Mouse (Mus musculus) megakaryocyte, adult 5-6 weeks (primary cell): ENCODE results near the gene Syvn1. TPM values are rescaled to one million over a fixed set of nuclear protein-coding genes. Genes with fewer than 3 reads are reported as not detected.
"Not testable (repeated sequence)": the region's sequence is repeated elsewhere in the genome, so short reads cannot be mapped to it uniquely, and the experiment has no call there.

Experiments used
- ATAC-seq: 2 replicates; pipeline ENCODE4 v1.8.0; 2016; ENCODE audit warnings: mild to moderate bottlenecking, inconsistent platforms; ENCODE audit not compliant: poor library complexity, severe bottlenecking
- total RNA-seq, 2 experiments: library from RNA; stranded (forward) in 1 of 2; stranded (reverse) in 1 of 2; fragments of 153-499, 151-499 nt in 1 of 2; fragments of 221-1000, 200-1000 nt in 1 of 2; gene quantifications; 2 replicates each; pipeline versions ENCODE4 v1.2.3 to v1.2.4; 2015 to 2017

Gene Syvn1
- total RNA-seq, 2 experiments from 2014 or later: 6.3 to 17.8 TPM

GRCm38 (mm10) chr19:6038326-6038725 lies 8.1 kb upstream of the Syvn1 start:
- no peak for ATAC-seq

- ATAC-seq: no peak
Measured at GRCm38 (mm10) chr19:6040002-6040401, 6.4 kb upstream of the Syvn1 start.

- no peak for ATAC-seq
Measured at GRCm38 (mm10) chr19:6042293-6042692, 4.1 kb upstream of the Syvn1 start.

- not testable (repeated sequence) for ATAC-seq
Measured at GRCm38 (mm10) chr19:6044102-6044501, 2.3 kb upstream of the Syvn1 start.

GRCm38 (mm10) chr19:6045366-6046293 lies 746 bp upstream of the Syvn1 start:
- ATAC-seq: peak; percentile 17

- no peak for ATAC-seq
Measured at GRCm38 (mm10) chr19:6047154-6047898, 950 bp downstream of the Syvn1 start.

GRCm38 (mm10) chr19:6047899-6048166 lies 1.5 kb downstream of the Syvn1 start:
- no peak for ATAC-seq

- no peak for ATAC-seq
Measured at GRCm38 (mm10) chr19:6048681-6049410, 2.5 kb downstream of the Syvn1 start.

GRCm38 (mm10) chr19:6052516-6052915 lies 6.1 kb downstream of the Syvn1 start:
- no peak for ATAC-seq

GRCm38 (mm10) chr19:6054296-6054695 lies 7.9 kb downstream of the Syvn1 start:
- ATAC-seq: no peak

GRCm38 (mm10) chr19:6056696-6057095 lies 10.3 kb downstream of the Syvn1 start:
- no peak for ATAC-seq

- peak; percentile 86 for ATAC-seq
Measured at GRCm38 (mm10) chr19:6057313-6058096, 11.1 kb downstream of the Syvn1 start, which contains the start of the genes Mrpl49 and Fau. Gene Mrpl49, minus strand, starts transcription at chr19:6057785. Gene Fau, plus strand, starts transcription at chr19:6057844.

- ATAC-seq: no peak
Measured at GRCm38 (mm10) chr19:6058513-6058912, 12.1 kb downstream of the Syvn1 start.

- ATAC-seq: no peak
Measured at GRCm38 (mm10) chr19:6058966-6059365, 12.6 kb downstream of the Syvn1 start.

- peak; percentile 79 for ATAC-seq
Measured at GRCm38 (mm10) chr19:6061021-6061533, 14.7 kb downstream of the Syvn1 start, which contains the start of gene Znhit2. Gene Znhit2, plus strand, starts transcription at chr19:6061192.

- ATAC-seq: peak; percentile 31
Measured at GRCm38 (mm10) chr19:6061641-6062302, 15.4 kb downstream of the Syvn1 start.

- ATAC-seq: no peak
Measured at GRCm38 (mm10) chr19:6062418-6062817, 16.0 kb downstream of the Syvn1 start.

GRCm38 (mm10) chr19:6063081-6063480 lies 16.7 kb downstream of the Syvn1 start:
- no peak for ATAC-seq

- no peak for ATAC-seq
Measured at GRCm38 (mm10) chr19:6066571-6066970, 20.2 kb downstream of the Syvn1 start.
